Mouse (Mus musculus): ENCODE data around the gene Rassf5.

The Rassf5 gene

DNA sequence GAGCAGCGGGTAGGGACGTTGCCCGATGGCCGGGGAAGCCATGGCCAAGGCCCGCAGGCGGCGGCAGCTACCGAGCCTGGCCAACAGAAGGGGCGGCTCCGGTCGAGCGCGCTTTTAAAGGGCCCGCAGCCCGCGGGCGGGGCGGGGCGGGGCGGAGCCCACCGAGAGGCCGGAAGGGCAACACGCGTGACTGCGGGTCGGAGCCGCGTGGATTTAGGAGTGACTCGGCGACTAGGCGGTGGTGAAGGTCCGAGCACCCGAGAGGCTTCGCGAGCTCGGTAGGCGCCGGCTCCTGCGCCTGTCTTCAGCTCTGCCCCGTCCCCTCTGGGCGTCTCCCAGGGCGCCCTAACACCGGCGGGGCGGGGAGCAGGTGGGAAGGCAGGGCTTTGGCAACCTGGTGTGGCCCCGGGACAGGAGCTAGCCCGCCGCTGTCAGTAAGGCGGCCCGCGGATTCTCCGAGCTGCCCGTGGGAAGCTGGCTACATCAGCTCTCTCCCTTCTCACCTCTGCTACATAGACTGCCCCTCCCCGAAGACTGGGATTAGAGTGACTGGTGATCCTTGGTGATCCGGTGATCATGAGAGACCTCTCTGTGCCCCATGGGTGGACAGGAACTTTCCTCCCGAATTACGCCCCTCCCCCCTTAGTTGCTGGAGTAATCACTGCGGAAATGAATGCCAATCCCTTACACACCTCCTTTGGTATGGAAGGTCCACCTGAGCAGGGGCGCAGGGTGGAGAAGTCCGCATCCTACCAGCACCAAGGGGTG is at the start of gene Rassf5:
TSS of gene Rassf5 (minus strand) at position 170 of the 768 bp plus-strand sequence.
- peak; percentile 34 for DNase-seq (ENCODE audit: low spot score)

DNA sequence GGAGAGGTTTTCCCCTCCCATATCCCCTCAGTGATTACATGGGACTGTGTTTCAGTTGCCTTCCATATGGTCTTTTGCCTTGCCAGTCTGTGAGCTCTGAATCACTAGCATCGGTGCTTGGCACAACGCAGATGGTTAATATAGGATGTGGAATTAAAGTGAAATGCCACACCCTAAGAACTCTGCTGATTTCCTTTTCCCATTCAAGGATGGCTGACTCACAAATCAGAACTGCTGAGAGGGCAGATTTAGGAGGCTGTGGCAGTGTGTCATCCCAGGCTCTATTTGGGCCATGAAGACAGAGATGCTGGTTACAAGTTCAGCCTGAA is 48.8 kb upstream of the Rassf5 start:
- DNase-seq (ENCODE audit: low spot score) = peak; percentile 25

DNA sequence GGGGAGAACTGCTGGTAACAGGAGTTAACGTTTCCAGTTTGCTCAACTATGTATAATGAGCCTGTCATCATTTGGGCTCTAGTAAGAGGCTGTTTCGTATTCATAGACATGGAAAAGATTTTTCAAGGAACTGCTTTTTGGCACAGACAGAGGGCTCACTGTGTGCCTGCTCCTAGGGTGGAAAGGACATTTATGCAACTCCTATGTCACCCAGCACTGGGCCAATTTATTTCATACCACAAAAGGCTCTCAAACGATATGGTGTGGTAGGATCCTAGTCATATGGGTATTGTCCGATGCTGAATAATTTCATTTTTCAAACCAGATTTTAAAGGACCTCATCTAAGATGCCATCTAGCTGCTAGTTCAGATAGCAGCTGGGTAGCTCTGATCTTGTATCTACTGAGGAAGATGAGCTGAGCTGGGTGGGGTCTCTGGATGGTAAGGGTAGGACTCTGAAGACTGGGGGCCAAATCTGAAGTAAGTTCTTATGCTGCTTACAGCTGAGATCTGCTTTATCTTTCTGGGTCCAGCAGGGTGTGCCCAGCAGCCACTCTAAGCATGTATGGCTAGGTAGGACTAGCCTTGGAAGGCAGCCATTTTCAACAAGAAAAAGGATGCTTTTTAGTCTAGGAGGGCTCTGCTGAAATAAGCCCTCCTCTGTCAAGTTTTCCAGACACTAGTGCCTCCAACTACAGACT is 48.3 kb upstream of the Rassf5 start:
- DNase-seq (ENCODE audit: low spot score) = no peak

DNA sequence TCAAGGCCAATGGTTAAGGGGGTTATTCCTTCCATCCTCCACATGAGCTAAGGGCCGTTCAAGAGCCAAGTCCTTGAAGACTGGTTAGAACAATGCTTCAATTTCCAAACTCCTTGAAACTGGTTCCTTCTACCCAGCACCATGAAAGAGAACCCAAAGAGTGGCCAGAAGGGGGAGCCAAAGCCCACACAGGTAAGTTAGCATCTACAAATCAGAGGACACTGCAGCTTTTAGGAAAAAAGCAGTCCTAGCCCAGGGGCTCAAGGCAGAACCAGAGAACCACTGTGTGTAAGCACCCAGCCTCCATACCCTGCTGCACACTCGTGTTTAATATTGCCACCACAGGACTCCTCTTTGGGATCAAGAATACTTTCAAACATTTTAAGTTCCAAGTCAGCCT is 45.6 kb upstream of the Rassf5 start:
- DNase-seq (ENCODE audit: low spot score) = peak; percentile 58

DNA sequence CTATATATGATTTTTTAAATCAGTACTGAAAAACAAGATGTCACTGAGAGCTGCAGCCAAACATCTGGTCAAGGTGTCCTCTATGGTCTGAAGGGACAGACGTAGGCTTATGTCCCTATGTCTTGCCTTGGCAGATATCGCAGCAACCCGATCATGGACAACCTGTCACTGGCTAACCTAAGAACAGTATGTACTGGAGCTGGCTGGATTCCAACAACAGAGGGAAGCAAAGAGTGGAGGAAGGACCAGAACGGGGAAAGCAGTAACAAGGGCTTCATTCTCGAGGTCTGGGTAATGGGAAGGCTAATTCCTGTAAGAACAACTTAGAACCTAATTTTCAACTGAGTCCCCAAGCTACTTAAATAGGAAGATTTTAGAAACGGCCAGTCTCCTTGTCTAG is 43.9 kb upstream of the Rassf5 start:
- DNase-seq (ENCODE audit: low spot score) = no peak

DNA sequence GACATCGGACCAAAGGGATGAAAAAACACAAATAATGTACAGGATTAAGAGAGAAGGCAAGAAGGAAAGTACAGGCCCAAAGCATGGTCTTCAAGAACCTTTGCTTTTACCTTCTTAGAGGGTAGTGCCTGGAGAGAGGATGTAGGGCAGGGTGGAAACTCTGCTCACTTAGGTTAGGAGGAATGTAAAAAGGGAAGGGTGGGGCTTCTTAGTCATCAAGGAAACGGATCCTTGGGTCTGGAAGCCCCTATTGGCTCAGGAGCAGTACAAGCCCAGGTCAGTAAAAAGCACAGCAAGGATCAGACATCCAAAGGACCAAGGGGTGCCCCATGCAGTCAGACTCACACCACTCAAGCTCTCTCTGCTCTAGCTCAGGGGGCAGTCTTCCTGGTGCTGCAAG is 42.2 kb upstream of the Rassf5 start:
- DNase-seq (ENCODE audit: low spot score) = no peak

DNA sequence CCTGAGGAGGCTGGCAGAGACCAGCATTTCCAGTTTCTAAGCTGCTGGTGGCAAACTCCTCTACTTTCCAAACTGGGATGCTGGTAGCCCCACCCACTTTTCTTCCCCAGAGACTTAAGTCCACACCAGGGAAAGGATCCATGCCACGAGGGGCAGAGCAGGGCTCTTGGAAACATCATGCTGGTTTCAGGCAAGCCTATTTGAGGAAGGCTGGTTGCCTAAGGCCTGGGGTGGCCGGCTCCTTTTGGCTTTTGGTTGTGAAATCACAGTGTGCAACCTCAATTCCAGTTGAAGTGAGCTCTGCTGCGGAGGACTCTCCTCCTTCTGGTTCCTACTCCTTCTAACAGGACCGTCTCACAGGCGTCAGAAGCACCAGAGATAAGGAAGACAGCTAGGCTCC is 41.7 kb upstream of the Rassf5 start:
- DNase-seq (ENCODE audit: low spot score) = no peak

DNA sequence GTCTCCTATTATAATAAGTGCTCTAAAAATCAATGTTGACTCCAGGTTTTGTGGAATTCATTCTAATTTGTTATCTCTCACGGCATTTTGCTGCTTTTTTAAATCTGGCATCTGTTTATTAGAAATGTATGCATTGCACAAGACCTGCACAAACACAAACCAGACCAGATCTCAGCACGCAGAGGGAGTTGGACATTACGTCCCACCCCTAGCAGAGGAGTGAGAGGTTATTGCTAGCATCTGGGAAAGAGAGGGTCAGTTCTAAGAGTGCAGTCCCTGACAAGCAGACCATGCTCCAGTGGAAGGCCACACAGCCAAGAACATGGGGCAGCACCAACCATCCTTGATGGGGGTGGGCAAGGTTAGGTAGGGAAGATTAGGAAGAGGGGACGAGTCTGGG is 39.6 kb upstream of the Rassf5 start:
- DNase-seq (ENCODE audit: low spot score) = no peak

DNA sequence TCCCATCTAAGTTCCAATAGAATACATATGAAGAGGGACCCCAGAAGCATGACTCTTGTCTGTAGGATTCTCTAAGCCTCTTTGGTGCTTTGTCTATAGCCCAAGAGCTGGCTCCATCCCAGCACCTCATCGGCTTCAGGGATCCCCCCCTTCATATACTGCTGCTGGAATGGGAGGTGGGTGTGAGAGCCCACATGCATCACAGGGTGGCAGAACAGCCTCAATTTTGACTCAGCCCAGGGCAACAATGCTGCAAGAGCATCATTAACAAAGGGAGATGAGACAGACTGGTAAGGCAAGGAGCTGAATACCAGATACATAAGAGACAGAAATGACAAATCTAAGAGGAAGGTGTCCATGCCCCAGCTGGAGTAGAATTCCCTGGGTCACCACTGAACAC is 39.1 kb upstream of the Rassf5 start:
- no peak for DNase-seq (ENCODE audit: low spot score)

DNA sequence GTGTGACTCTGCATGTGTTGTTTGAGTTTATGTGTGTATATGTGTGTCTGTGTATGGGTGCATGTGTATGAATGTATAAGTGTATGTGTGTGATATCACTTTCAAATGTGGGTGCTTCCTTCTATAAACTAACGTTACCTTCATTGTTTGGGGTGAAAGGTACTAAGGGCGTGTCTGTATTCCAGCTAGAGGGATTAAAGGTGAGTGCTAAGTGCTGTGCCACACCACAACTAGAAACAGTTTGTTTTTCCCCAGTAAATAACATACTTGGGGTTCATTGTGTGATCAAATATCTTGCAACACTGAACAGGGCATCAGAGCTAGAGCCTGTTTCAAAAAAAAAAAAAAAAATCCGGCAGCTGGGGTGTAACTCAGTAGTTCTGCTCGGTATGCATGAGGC is 36.7 kb upstream of the Rassf5 start:
- DNase-seq (ENCODE audit: low spot score) = no peak

DNA sequence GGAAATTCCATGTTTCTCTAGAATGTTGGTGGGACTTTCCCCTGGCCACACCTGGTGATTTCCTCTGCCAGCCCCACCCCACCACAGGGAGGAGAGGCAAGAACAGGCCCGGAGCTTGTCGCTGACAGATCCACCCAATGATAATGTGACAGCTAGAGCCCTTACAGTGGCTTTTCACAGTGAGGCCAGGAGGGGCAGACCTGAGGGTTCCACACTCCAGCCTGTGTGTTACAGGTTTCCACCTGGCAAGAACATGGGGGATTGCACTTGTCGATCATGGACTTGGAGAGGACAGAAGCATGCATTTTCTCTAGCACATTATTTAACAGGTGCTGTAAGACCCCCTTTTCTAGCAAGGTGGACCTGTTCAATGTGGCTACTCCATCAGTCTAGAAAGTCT is 35.2 kb upstream of the Rassf5 start:
- DNase-seq (ENCODE audit: low spot score) = no peak

DNA sequence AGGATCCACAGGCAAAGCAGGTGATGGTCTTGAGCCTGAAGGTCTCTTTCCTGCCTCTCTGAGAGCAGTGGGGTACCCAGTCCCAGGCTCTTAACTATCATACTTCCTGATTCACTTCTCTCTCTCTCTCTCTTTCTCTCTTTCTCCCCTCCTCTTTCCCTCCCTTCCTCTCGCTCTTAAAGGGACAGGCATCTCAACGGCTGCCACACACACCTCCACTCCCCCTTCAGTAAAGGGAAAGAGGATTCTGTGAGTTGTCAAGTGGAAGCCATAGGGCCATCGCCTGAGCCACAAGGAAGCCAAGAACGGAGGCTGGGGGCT is 34.4 kb upstream of the Rassf5 start, which contains the start of gene Ikbke:
TSS of gene Ikbke (minus strand) at position 151 of the 321 bp plus-strand sequence.
- no peak for DNase-seq (ENCODE audit: low spot score)

DNA sequence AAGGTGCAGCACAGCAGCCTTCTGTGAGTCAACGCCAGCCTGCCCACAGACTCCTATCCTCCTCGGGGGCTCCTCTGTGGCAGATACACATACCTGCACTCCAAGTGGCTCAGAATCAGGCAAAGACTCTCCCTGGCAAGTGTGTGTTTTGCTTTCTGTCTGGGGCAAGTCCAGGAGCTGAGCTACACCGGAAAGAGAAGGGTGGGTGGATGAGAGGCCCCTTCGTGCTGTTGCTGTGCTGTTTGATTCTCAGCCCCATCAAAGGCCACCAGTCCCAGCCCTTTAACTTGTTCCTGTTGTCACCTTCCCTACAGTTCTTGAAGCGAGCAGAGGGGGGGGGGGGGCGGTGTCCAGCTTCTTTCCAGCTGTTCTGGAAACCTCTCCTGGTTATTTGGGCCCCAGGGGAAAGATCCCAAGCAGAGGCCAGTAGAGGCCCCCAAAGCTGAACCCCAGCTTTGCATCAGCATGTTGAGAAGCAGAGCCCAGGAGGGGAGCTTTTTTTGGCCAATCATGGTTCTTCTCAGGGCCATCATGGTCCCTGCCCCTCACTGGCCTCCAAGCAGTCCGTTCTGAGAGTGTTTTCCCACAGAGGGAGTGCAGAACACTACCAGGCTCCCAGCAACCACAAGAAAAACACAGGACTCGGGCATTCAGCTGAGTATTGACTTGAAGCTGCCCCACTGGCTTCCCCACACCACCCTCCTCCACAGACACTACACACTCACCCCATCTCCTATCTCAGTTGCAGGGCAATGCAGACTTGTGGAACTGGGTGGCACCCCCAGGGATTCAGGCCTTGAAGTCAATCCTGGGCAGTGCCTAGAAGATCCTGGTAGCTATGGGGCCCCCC is 33.8 kb upstream of the Rassf5 start:
- DNase-seq (ENCODE audit: low spot score) = no peak

DNA sequence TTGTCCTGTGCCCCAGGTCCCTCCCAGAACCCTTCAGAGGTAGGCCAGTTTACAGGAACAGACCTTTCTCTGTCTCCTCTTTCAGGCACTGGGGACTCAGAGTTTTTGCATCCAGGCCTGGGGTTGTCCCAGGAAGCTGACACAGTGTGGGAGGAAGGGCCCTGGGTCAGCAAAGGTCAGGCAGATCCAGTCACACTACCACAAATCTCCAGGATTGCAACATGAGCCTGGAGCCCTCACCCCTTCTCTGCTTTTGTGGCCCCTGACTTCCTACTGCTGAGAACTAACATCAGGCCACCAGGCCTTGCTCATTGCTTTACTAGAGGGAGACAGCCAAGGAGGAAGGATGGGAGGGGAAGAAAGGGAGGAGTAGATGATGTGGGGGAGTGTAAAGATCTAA is 31.8 kb upstream of the Rassf5 start:
- no peak for DNase-seq (ENCODE audit: low spot score)

DNA sequence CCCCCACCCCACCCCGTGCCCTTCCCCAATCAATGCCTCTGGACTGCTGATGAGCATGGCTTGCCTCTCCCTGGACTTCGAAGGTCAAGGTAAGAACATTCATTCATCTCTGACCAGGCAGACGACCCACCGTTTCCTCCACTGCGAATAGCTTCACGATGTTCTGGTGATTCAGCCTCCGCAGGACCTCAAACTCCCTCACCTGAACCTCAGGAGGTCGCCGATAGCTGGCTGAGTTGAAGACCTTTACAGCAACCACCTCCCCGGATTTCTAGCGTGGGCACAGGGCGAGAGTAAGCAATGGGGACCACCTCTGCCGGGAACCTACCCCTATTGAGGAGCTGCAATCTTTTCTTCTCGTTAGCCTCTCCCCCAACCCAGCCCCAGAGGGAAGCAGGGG is 30.5 kb upstream of the Rassf5 start:
- no peak for DNase-seq (ENCODE audit: low spot score)

DNA sequence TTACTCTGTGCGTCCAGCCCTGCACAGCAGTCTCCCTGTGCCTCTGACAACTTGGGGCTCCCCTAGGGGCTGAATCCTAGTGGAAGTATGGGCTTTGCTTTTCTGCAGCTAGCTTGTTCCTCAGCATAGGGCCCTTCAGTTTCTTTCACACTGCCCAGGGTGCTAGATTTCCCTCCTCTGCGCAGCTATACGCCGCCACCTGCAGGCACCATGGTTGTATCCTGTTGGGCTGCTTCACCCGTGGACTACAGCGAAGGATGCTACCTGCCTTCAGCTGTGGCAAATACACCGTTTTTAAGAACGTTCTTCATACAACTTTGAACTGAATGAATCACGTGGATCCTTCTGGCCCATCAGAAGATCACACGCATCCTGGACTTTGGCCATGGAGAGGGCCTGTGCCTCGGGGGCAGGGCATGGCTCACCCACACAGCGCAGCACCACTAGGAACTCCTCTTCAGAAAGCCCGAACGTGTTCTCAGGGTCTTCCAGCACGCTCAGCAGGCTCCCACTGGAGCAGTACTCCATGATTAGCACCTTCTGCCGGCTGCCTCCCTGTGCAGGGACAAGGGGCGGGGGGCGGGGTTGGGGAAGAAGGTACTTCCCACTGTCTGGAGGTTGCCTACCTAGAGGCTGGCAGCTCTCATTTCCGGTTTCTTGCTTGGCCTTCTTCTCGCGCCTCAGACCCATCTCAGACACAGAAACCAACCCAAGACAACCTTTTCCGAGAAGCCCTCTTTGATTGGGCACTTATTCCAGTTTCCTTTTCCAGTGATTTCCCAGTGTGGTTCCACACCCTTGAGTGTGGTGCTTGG is 29.9 kb upstream of the Rassf5 start:
- DNase-seq (ENCODE audit: low spot score) = peak; percentile 11

DNA sequence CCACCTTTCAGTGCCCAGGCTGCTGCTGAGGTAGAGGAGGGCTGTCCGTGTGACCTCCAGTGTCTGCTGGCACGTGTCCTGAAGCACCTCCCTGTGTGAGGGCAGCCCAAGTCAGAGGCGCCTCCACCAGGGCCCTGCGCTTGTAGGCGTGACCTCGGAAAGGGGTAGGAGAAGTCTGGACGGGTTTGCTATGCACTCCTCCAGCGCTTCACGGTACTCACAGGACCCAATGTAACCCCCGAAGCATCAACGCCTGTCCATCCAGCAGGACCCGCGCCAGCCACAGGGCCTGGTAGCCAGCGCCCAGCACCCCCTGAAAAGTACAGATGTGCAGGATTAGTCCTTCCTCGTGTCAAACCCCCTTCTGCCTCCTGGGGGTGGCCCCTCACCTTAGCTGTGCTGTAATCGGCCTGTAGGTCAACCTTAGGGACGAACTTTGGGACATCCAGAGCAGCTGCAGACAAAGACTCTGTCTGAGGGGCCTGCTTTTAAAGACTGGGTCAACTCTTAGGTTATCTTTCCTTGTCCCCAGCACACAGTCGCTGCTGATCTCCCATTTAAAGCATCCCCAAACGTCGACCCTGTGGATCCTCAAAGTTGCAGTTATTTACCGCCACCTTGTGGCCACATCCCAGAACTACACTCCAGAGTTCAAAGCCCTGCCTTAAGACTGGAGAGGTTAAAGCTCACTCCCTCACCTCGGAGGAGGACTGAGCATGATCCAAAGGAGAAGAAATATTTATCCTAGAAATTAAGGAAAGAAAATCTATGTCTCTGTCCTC is 24.9 kb upstream of the Rassf5 start:
- peak; percentile 80 for DNase-seq (ENCODE audit: low spot score)

DNA sequence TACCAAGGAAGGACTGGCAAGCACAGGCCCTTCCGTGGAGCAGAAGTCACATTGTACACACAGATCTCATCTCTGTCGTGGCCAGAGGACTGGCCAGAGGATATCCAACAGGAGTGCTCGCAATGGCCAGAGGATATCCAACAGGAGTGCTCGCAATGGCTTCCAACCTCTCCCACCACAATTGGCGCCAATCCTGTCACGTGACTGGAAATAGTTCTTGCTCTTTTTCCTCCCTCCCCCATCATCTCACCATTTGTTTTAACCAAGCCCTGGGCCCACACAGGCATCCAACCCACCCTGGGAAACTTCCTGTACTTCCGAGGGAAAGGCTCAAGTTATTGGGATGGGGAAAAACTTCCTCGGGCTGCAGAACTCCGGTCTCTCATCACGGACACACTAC is 23.7 kb upstream of the Rassf5 start:
- no peak for DNase-seq (ENCODE audit: low spot score)

DNA sequence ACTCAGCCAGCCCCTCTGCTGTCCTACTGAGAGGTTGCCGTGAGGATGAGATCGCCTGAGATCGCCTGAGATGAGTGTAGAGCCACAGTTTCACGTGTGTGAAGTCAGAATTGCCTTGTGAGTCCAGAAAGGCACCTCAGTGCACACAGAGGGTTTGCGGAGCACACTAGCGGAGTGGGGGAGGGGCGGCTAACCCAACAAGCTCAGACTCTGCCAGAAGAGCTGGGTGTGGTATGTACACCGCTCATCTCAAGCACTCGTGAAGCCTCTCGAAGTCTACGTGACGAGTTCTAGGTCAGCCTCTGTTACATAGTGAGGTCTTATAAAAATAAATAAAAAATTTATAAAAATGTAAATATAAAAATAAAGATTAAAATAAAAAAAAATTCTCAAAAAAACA is 18.8 kb upstream of the Rassf5 start:
- DNase-seq (ENCODE audit: low spot score) = no peak

DNA sequence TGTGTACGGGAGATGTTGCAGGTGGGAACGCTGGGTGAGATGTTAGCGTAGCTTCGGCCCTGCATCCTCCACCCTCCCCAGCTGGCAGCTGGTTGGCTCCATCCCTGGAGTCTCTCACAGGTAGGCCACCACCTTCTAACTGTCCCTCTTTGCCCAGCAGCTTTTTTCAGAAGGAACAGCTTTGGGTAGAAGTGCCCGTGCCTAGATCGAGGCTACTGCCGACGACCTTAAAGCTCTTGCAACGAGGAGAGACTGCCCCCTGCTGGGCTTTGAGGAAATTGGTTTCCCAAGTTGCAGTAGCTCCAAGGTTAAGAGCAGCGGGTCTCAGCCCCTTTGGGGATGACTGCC is 15.2 kb upstream of the Rassf5 start:
- DNase-seq (ENCODE audit: low spot score) = peak; percentile 63

DNA sequence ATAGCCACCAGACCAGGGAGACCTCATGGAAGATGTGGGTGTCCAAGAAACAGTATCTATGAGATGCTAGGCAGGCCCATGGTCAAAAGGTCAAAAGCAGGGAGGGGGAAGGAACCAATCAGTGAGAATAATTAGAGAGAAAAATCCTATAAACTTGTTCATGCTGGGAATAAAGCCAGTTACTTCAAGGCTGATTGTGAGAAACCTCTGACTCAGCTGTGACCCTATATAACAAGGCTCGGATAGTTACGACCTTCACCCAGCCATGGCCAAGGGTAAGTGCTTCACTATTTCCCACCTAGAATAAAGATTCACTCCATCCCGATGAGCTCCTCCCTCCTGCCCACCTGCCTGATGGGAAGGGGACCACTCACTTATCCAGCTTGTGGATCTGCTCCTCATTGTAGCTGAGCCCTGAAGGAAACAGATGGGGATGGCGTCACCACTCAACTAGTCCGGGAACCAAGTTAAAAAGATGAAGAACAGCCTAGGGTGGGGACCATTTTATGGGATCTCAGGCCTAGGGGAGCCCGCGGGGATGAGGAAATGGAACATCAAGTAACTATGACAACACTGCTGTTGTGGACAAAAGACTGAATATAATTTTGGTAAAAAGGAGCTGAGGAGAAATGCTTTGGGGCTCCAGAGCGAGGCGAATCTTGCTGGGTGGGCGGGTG is 14.7 kb upstream of the Rassf5 start:
- no peak for DNase-seq (ENCODE audit: low spot score)
